In genomic region chr6:82956553-82957251, GRCm38 (mm10) we compare ENCODE assay signal across 13 mouse cellular contexts. TPM values are rescaled to one million over a fixed set of nuclear protein-coding genes. Genes with fewer than 3 reads are reported as not detected.
DNase-seq lines count a peak whose midpoint lies in the region; ATAC-seq and TF ChIP-seq lines count a peak whose summit lies in the region.
"Had no signal": no experiment of that assay in that cellular context is flagged by ENCODE, and none has a peak within 500 bp of the region (broad histone marks: within the 10 kb centered on the region; RNA-seq: fewer than 3 reads in every experiment).

No protein-coding gene starts in this region.

- no peak overlapping the region for H3K27ac ChIP-seq in heart, adult 2 months
- no peak overlapping the region; the same call in 1 of the 2 replicates for H3K27ac ChIP-seq in embryonic facial prominence, embryonic 11.5 days (replicated peaks; ENCODE audit: low read depth, low read length)
- peak overlapping the region; percentile 91 for H3K27ac ChIP-seq in lung, embryonic 16.5 days (ENCODE audit: low read length)
- no peak overlapping the region for H3K27ac ChIP-seq in midbrain, embryonic 11.5 days (ENCODE audit: low read depth, low read length)
- H3K27ac ChIP-seq: forebrain, embryonic 15.5 days; midbrain, embryonic 12.5 days had no signal

- no peak for TF ChIP-seq CTCF in heart, adult 2 months (IDR thresholded peaks at IDR 0.05)

- no peaks in the 10 kb centered on the region for H3K27me3 ChIP-seq in heart, adult 2 months (ENCODE audit: control insufficient read depth, insufficient read depth, low read length)
- no peaks in the 10 kb centered on the region for H3K27me3 ChIP-seq in embryonic facial prominence, embryonic 11.5 days (ENCODE audit: control insufficient read depth, insufficient read depth, low read length)
- no peaks in the 10 kb centered on the region for H3K27me3 ChIP-seq in lung, embryonic 16.5 days (ENCODE audit: control insufficient read depth, insufficient read depth, low read depth, low read length)
- H3K27me3 ChIP-seq in midbrain, embryonic 11.5 days (ENCODE audit: control insufficient read depth, insufficient read depth, low read length): no peaks in the 10 kb centered on the region
- H3K27me3 ChIP-seq: forebrain, embryonic 15.5 days; midbrain, embryonic 12.5 days had no signal

- intact Hi-C loops in heart, postnatal 10 days (cut with DNase I): no loop called here
- intact Hi-C loops in heart, adult 2 months (cut with DNase I): no loop called here

- no peak for ATAC-seq in embryonic facial prominence, embryonic 11.5 days (replicated peaks; ENCODE audit: insufficient number of reproducible peaks, low FRiP score, low TSS enrichment, low read depth)
- ATAC-seq in lung, embryonic 16.5 days (ENCODE audit: low read depth): peak; percentile 94
- ATAC-seq in midbrain, embryonic 11.5 days (ENCODE audit: low FRiP score): no peak
- ATAC-seq: forebrain, embryonic 15.5 days had no signal

- no peaks in the 10 kb centered on the region for H3K4me1 ChIP-seq in heart, adult 2 months (ENCODE audit: control insufficient read depth, insufficient read depth, low read length)
- H3K4me1 ChIP-seq in embryonic facial prominence, embryonic 11.5 days (ENCODE audit: control insufficient read depth, insufficient read depth, low read length): no peaks in the 10 kb centered on the region
- peaks cover 10% of the 10 kb centered on the region for H3K4me1 ChIP-seq in lung, embryonic 16.5 days (replicated peaks; ENCODE audit: control insufficient read depth, insufficient read depth, low read length)
- no peaks in the 10 kb centered on the region for H3K4me1 ChIP-seq in midbrain, embryonic 11.5 days (ENCODE audit: control insufficient read depth, insufficient read depth, low read length)
- H3K4me1 ChIP-seq: forebrain, embryonic 15.5 days; midbrain, embryonic 12.5 days had no signal

- no peak overlapping the region for H3K4me3 ChIP-seq in heart, adult 2 months
- no peak overlapping the region for H3K4me3 ChIP-seq in embryonic facial prominence, embryonic 11.5 days (ENCODE audit: low read depth, low read length)
- no peak overlapping the region for H3K4me3 ChIP-seq in lung, embryonic 16.5 days (ENCODE audit: low read length)
- no peak overlapping the region for H3K4me3 ChIP-seq in midbrain, embryonic 11.5 days (ENCODE audit: low read depth, low read length)
- H3K4me3 ChIP-seq: forebrain, embryonic 15.5 days; midbrain, embryonic 12.5 days had no signal

- DNase-seq in heart, postnatal 10 days: peak; percentile 8 to 11
- DNase-seq in heart, adult 2 months: no peak
- DNase-seq in CD4-positive, CD25-positive, alpha-beta regulatory T cell, adult 2 months (ENCODE audit: low read depth, low spot score): peak; percentile 52
- DNase-seq in embryonic facial prominence, embryonic 11.5 days (ENCODE audit: low spot score): peak; percentile 45
- DNase-seq in spleen, adult 12 weeks (ENCODE audit: low spot score): no peak
- no peak for DNase-seq in urinary bladder, postnatal 36 days (ENCODE audit: low spot score in 2 of 2)
- DNase-seq in midbrain, embryonic 11.5 days (ENCODE audit: low spot score, missing footprints): no peak
- DNase-seq: left cerebral cortex, postnatal 4 days had no signal

- H3K36me3 ChIP-seq in heart, adult 2 months (ENCODE audit: control insufficient read depth, insufficient read depth, low read length): no peaks in the 10 kb centered on the region
- no peaks in the 10 kb centered on the region for H3K36me3 ChIP-seq in embryonic facial prominence, embryonic 11.5 days (replicated peaks; ENCODE audit: control insufficient read depth, insufficient read depth, low read depth, low read length)
- H3K36me3 ChIP-seq in lung, embryonic 16.5 days (ENCODE audit: control insufficient read depth, insufficient read depth, low read length): no peaks in the 10 kb centered on the region
- H3K36me3 ChIP-seq in midbrain, embryonic 11.5 days (ENCODE audit: control insufficient read depth, insufficient read depth, low read length): no peaks in the 10 kb centered on the region
- H3K36me3 ChIP-seq: forebrain, embryonic 15.5 days; midbrain, embryonic 12.5 days had no signal

- H3K79me2 ChIP-seq in heart, adult 2 months (replicated peaks; ENCODE audit: control insufficient read depth, insufficient read depth, low read length): no peaks in the 10 kb centered on the region

- H3K4me2 ChIP-seq in embryonic facial prominence, embryonic 11.5 days (ENCODE audit: low read depth, low read length): no peak overlapping the region
- H3K4me2 ChIP-seq in lung, embryonic 16.5 days (ENCODE audit: low read depth, low read length): peak overlapping the region; percentile 41
- H3K4me2 ChIP-seq in midbrain, embryonic 11.5 days: no peak overlapping the region
- H3K4me2 ChIP-seq: forebrain, embryonic 15.5 days; midbrain, embryonic 12.5 days had no signal

- WGBS in heart, adult 2 months: 54% methylated on average over 4 of the region's 4 CpGs
- 58% methylated on average over 4 of the region's 4 CpGs for WGBS in embryonic facial prominence, embryonic 11.5 days
- 30% methylated on average over 4 of the region's 4 CpGs for WGBS in lung, embryonic 16.5 days
- 60% methylated on average over 4 of the region's 4 CpGs for WGBS in midbrain, embryonic 11.5 days

- H3K9ac ChIP-seq in heart, adult 2 months (ENCODE audit: low read depth, low read length): no peak overlapping the region
- no peak overlapping the region for H3K9ac ChIP-seq in embryonic facial prominence, embryonic 11.5 days (replicated peaks; ENCODE audit: low read length)
- H3K9ac ChIP-seq in lung, embryonic 16.5 days (ENCODE audit: low read length): no peak overlapping the region
- H3K9ac ChIP-seq in midbrain, embryonic 11.5 days (ENCODE audit: low read length): no peak overlapping the region
- H3K9ac ChIP-seq: forebrain, embryonic 15.5 days; midbrain, embryonic 12.5 days had no signal

- TF ChIP-seq POLR2A in heart, adult 2 months (IDR thresholded peaks at IDR 0.05; ENCODE audit: insufficient read depth, low read depth, low read length): no peak

- H3K9me3 ChIP-seq in embryonic facial prominence, embryonic 11.5 days (replicated peaks; ENCODE audit: control insufficient read depth, low read length): no peaks in the 10 kb centered on the region
- no peaks in the 10 kb centered on the region for H3K9me3 ChIP-seq in lung, embryonic 16.5 days (ENCODE audit: control insufficient read depth, low read length)
- no peaks in the 10 kb centered on the region for H3K9me3 ChIP-seq in midbrain, embryonic 11.5 days (ENCODE audit: control insufficient read depth, low read length)
- H3K9me3 ChIP-seq: forebrain, embryonic 15.5 days; midbrain, embryonic 12.5 days had no signal

- no peak for TF ChIP-seq EP300 in heart, adult 2 months (IDR thresholded peaks at IDR 0.05; ENCODE audit: insufficient read depth, low read depth, low read length)

RNA-seq across cellular contexts. Expression of gene M1ap, which starts 10.0 kb away (rescaled TPM):
- under 1 TPM in 1 of 2 experiments, not detected in 1; 0.53 TPM for total RNA-seq in heart, postnatal 10 days (2021)
- total RNA-seq in heart, adult 2 months (2021): under 1 TPM in 1 of 2 experiments, not detected in 1; 0.34 TPM
- 0.31 TPM in 1 of 2 replicates, not detected in the other for polyA plus RNA-seq in heart, adult 2 months (2012; rRNA removed)
- polyA plus RNA-seq in embryonic facial prominence, embryonic 11.5 days (2014; fragmentation: Nextera tagmentation; extraction: Ambion mirVana): 0.21 and 0.50 TPM in 2 replicates
- polyA plus RNA-seq in lung, embryonic 16.5 days (2015; fragmentation: Nextera tagmentation; extraction: Ambion mirVana): 2.2 and 2.4 TPM in 2 replicates
- polyA plus RNA-seq in midbrain, embryonic 11.5 days (2014; fragmentation: Nextera tagmentation; extraction: Ambion mirVana): 0.18 TPM in 1 of 2 replicates, not detected in the other
- total RNA-seq: heart, adult 8-10 months had no signal
- polyA plus RNA-seq: forebrain, embryonic 15.5 days; neural tube, embryonic 14.5 days had no signal

RNA-seq across cellular contexts. Expression of gene Sema4f, which starts 17.1 kb away (rescaled TPM):
- total RNA-seq in heart, postnatal 10 days (2021): under 1 TPM; 0.22 to 0.29 TPM
- total RNA-seq in heart, adult 2 months (2021): under 1 TPM; 0.13 to 0.18 TPM
- 0.37 and 0.53 TPM in 2 replicates for polyA plus RNA-seq in heart, adult 2 months (2012; rRNA removed)
- polyA plus RNA-seq in embryonic facial prominence, embryonic 11.5 days (2014; fragmentation: Nextera tagmentation; extraction: Ambion mirVana): 0.97 and 1.3 TPM in 2 replicates
- 14.2 and 14.5 TPM in 2 replicates for polyA plus RNA-seq in lung, embryonic 16.5 days (2015; fragmentation: Nextera tagmentation; extraction: Ambion mirVana)
- 0.91 and 1.1 TPM in 2 replicates for polyA plus RNA-seq in midbrain, embryonic 11.5 days (2014; fragmentation: Nextera tagmentation; extraction: Ambion mirVana)

Comparison
In these comparisons a context has a peak if more than half of its experiments do, and no peak if none do; other contexts are left out.
1. DNase-seq: peak in heart, postnatal 10 days (2 of 2), CD4-positive, CD25-positive, alpha-beta regulatory T cell, adult 2 months (single experiment) and embryonic facial prominence, embryonic 11.5 days (single experiment); none in heart, adult 2 months (0 of 2), spleen, adult 12 weeks (single experiment), urinary bladder, postnatal 36 days (0 of 2) and midbrain, embryonic 11.5 days (single experiment).